Mouse (Mus musculus): ENCODE data around the gene Smu1.

GRCm38 (mm10) chr4:40784556-40785169 lies 26.9 kb upstream of the Smu1 start:
- TF ChIP-seq POLR2A (IDR thresholded peaks at IDR 0.05; ENCODE audit: control insufficient read depth, low read depth, low read length) (no peak), CTCF (IDR thresholded peaks at IDR 0.05; ENCODE audit: control insufficient read depth, insufficient read depth, insufficient replicate concordance, low read depth, low read length) (no peak)

All from testis, adult 2 months (tissue).